Mouse (Mus musculus): ENCODE results near the gene Pax7. TPM values are rescaled to one million over a fixed set of nuclear protein-coding genes. Genes with fewer than 3 reads are reported as not detected.

Gene Pax7
- polyA plus RNA-seq (2012; rRNA removed) (4.7 and 7.0 TPM in 2 replicates), polyA plus RNA-seq (2014; fragmentation: Nextera tagmentation; extraction: Ambion mirVana) (1.0 and 1.9 TPM in 2 replicates)

- no peak within 1 kb of the TSS for H3K27ac ChIP-seq (replicated peaks; ENCODE audit: low read depth, low read length)
- ATAC-seq (ENCODE audit: low FRiP score, low read depth) = peak; percentile 50
- TF ChIP-seq POLR2A (IDR thresholded peaks at IDR 0.05; ENCODE audit: borderline replicate concordance, extremely low read depth, insufficient read depth, insufficient read length) = no peak
These were observed at the start of gene Pax7 for GRCm38 (mm10) chr4:139833036-139833634. Gene Pax7, minus strand, starts transcription at chr4:139833528.

GRCm38 (mm10) chr4:139881796-139882195, 48.5 kb upstream of the Pax7 start:
- no peaks in the 10 kb centered on the region for H3K9me3 ChIP-seq (ENCODE audit: control insufficient read depth, low read length)
- H3K27ac ChIP-seq (replicated peaks; ENCODE audit: low read depth, low read length) = no peak overlapping the region
- H3K4me1 ChIP-seq (ENCODE audit: control insufficient read depth, insufficient read depth, low read length) = no peaks in the 10 kb centered on the region
- no peaks in the 10 kb centered on the region for H3K27me3 ChIP-seq (ENCODE audit: control insufficient read depth, insufficient read depth, low read length)
- H3K4me3 ChIP-seq (replicated peaks; ENCODE audit: low read length) = no peak overlapping the region
- H3K4me2 ChIP-seq (replicated peaks; ENCODE audit: low read depth, low read length, severe bottlenecking) = no peak overlapping the region
- no peak for TF ChIP-seq POLR2A (IDR thresholded peaks at IDR 0.05; ENCODE audit: borderline replicate concordance, extremely low read depth, insufficient read depth, insufficient read length)
- no peak overlapping the region for H3K9ac ChIP-seq (ENCODE audit: low read depth, low read length, severe bottlenecking)
- ATAC-seq (ENCODE audit: low FRiP score, low read depth) (no peak), DNase-seq (ENCODE audit: low spot score) (no peak)
- H3K36me3 ChIP-seq (ENCODE audit: control insufficient read depth, insufficient read depth, low read length) = no peaks in the 10 kb centered on the region

More at GRCm38 (mm10) chr4:139833036-139833634, at the start of gene Pax7:
- Histone ChIP-seq H3K4me3 (replicated peaks; ENCODE audit: low read length) (peak within 1 kb of the TSS; percentile 25), H3K9me3 (ENCODE audit: control insufficient read depth, low read length) (no peaks in the 10 kb centered on the region), H3K27me3 (ENCODE audit: control insufficient read depth, insufficient read depth, low read length) (peaks cover 98% of the 10 kb centered on the region), H3K4me1 (ENCODE audit: control insufficient read depth, insufficient read depth, low read length) (peaks cover 3% of the 10 kb centered on the region; the same call in 1 of the 2 replicates), H3K9ac (ENCODE audit: low read depth, low read length, severe bottlenecking) (no peak within 1 kb of the TSS), H3K36me3 (ENCODE audit: control insufficient read depth, insufficient read depth, low read length) (no peaks in the 10 kb centered on the region), H3K4me2 (replicated peaks; ENCODE audit: low read depth, low read length, severe bottlenecking) (peak within 1 kb of the TSS; percentile 28)
- no peak for DNase-seq (ENCODE audit: low spot score)
- WGBS = under 1% methylated on average over 21 of the region's 41 CpGs

- no peak overlapping the region for H3K27ac ChIP-seq (replicated peaks; ENCODE audit: low read depth, low read length)
- no peaks in the 10 kb centered on the region for H3K4me1 ChIP-seq (ENCODE audit: control insufficient read depth, insufficient read depth, low read length)
- no peak overlapping the region for H3K4me3 ChIP-seq (replicated peaks; ENCODE audit: low read length)
- no peaks in the 10 kb centered on the region for H3K9me3 ChIP-seq (ENCODE audit: control insufficient read depth, low read length)
- WGBS = 64% methylated on average over 7 of the region's 7 CpGs
- no peak for TF ChIP-seq POLR2A (IDR thresholded peaks at IDR 0.05; ENCODE audit: borderline replicate concordance, extremely low read depth, insufficient read depth, insufficient read length)
- no peak for DNase-seq (ENCODE audit: low spot score)
- no peak overlapping the region for H3K4me2 ChIP-seq (replicated peaks; ENCODE audit: low read depth, low read length, severe bottlenecking)
- no peak overlapping the region for H3K9ac ChIP-seq (ENCODE audit: low read depth, low read length, severe bottlenecking)
- ATAC-seq (ENCODE audit: low FRiP score, low read depth) = no peak
- H3K36me3 ChIP-seq (ENCODE audit: control insufficient read depth, insufficient read depth, low read length) = no peaks in the 10 kb centered on the region
- H3K27me3 ChIP-seq (ENCODE audit: control insufficient read depth, insufficient read depth, low read length) = no peaks in the 10 kb centered on the region
These were observed 46.0 kb upstream of the Pax7 start for GRCm38 (mm10) chr4:139879324-139879723.

GRCm38 (mm10) chr4:139878443-139878842, 45.1 kb upstream of the Pax7 start:
- no peaks in the 10 kb centered on the region for H3K27me3 ChIP-seq (ENCODE audit: control insufficient read depth, insufficient read depth, low read length)
- H3K9ac ChIP-seq (ENCODE audit: low read depth, low read length, severe bottlenecking) = no peak overlapping the region
- TF ChIP-seq POLR2A (IDR thresholded peaks at IDR 0.05; ENCODE audit: borderline replicate concordance, extremely low read depth, insufficient read depth, insufficient read length) = no peak
- WGBS = 71% methylated on average over 4 of the region's 4 CpGs
- ATAC-seq (ENCODE audit: low FRiP score, low read depth) = no peak
- H3K9me3 ChIP-seq (ENCODE audit: control insufficient read depth, low read length) = no peaks in the 10 kb centered on the region
- H3K4me3 ChIP-seq (replicated peaks; ENCODE audit: low read length) = no peak overlapping the region
- no peak overlapping the region for H3K4me2 ChIP-seq (replicated peaks; ENCODE audit: low read depth, low read length, severe bottlenecking)
- H3K4me1 ChIP-seq (ENCODE audit: control insufficient read depth, insufficient read depth, low read length) = no peaks in the 10 kb centered on the region
- H3K27ac ChIP-seq (replicated peaks; ENCODE audit: low read depth, low read length) = no peak overlapping the region
- H3K36me3 ChIP-seq (ENCODE audit: control insufficient read depth, insufficient read depth, low read length) = no peaks in the 10 kb centered on the region
- no peak for DNase-seq (ENCODE audit: low spot score)

- ATAC-seq (ENCODE audit: low FRiP score, low read depth) (no peak), DNase-seq (ENCODE audit: low spot score) (peak; percentile 65)
- 7% methylated on average over 4 of the region's 4 CpGs for WGBS
- H3K9ac ChIP-seq (ENCODE audit: low read depth, low read length, severe bottlenecking) = no peak overlapping the region
- H3K4me1 ChIP-seq (ENCODE audit: control insufficient read depth, insufficient read depth, low read length) = no peaks in the 10 kb centered on the region
- H3K4me3 ChIP-seq (replicated peaks; ENCODE audit: low read length) = no peak overlapping the region
- H3K27ac ChIP-seq (replicated peaks; ENCODE audit: low read depth, low read length) = no peak overlapping the region
- H3K36me3 ChIP-seq (ENCODE audit: control insufficient read depth, insufficient read depth, low read length) = no peaks in the 10 kb centered on the region
- H3K27me3 ChIP-seq (ENCODE audit: control insufficient read depth, insufficient read depth, low read length) = no peaks in the 10 kb centered on the region
- no peak for TF ChIP-seq POLR2A (IDR thresholded peaks at IDR 0.05; ENCODE audit: borderline replicate concordance, extremely low read depth, insufficient read depth, insufficient read length)
- H3K9me3 ChIP-seq (ENCODE audit: control insufficient read depth, low read length) = no peaks in the 10 kb centered on the region
- no peak overlapping the region for H3K4me2 ChIP-seq (replicated peaks; ENCODE audit: low read depth, low read length, severe bottlenecking)
These were observed 43.9 kb upstream of the Pax7 start for GRCm38 (mm10) chr4:139877269-139877668.

Measured in limb, embryonic 14.5 days (tissue).